Mouse (Mus musculus) urinary bladder, postnatal 4 days (tissue): ENCODE measurements around the gene Acvr1b.

Experiments
- DNase-seq, 2 experiments: peaks; one replicate each; pipeline ENCODE4 v3.0.0; 2021 to 2022; ENCODE audit warnings: low spot score in 2 of 2

The Acvr1b gene

DNA sequence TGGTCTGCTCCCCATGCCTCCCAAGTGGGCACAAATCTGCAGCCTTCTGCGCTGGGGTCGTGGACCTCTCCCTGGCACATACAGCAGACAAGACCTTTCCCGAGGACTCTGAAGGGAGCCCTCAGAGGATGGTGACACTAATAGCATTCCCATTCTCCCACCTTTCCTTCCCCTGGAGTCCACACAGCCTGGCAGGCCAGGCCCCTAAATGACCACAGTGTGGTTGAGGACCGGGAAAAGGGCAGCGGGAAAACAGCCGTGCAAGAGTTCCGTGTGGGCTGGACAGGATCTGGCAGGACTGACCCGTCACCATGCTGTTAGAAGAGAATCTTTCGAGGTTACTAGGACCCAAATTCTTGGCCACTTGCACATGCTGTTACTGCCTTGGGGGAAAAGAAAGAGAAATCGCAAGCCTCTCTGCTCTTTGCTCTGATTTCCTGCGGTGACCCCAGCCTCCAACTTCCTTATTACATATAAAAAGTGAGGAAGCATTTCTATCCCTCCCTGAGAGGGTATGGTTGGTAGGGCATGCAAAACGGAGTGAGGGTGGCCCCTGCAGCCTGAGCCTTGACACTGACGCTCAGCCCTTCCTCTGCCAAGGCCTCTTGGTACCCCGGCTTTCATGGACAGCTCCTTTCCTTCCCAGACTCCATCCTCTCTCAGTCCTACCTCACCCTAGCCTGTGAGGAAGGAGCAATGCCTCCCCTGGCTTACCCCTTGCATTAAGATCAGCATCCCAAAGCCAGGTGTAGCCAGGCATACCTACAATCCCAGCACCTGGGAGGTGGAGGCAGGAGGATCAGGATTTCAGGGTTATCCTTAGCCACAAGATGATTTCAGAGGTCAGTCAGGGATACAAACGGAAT lies 27.5 kb upstream of the Acvr1b start:
- no peak for DNase-seq

GRCm38 (mm10) chr15:101147115-101147909 lies 26.6 kb upstream of the Acvr1b start:
- DNase-seq: no peak

DNA sequence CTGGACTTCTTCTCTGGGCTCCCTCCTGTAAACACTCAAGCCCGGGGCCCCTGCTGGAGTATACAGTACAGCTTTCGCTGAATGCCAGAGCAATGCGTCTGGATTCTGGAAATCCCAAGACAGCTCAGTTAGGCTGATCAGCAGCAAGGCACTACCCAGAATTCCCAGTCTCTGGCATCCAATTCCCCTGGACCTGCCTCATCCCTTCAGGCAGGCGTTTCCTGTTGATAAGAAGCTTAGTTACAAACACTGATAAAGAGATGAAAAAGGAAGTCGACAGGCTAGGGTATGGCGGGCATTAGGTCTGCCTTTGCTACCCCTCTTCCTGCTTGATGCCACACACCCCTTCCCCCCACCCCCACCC lies 26.0 kb upstream of the Acvr1b start:
- no peak for DNase-seq

- no peak for DNase-seq
Measured at GRCm38 (mm10) chr15:101148604-101149003, 25.3 kb upstream of the Acvr1b start.

DNA sequence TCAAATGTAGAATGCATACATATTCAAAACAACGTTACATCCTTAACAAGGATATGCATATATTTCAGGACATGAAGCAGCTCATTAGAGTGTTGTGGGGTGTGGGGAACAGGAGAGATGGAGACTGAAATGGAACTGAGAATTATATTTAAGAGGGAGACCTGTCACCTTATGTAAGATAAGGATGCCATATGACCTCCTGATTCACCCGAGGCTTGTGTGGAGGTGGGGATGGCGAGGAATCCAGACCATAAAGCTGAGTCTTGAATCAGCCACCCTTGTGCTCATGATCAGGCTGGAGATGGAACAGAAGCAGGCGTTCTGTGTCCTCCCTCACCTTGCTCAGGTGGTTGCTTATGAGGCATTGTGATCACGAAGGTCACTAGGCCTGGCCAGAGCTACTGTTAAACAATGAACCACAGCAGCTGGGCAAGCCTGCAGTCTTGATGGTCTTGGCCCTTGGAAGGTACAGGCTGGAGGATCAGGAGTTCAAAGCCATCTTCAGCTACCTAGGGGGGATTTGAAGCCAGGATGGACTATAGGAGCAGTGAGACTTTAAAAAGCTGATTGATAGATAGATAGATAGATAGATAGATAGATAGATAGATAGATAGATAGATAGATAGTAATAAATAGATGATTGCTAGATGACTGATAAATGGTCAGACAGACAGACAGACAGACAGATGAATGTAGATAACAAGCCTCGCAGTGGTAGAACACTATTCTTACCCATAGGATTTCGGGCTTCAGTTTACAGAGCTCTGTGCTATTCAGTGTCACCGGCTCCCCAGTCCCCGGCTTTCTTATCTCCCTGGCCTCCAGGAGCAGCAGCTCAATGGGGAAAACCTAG lies 22.2 kb upstream of the Acvr1b start:
- no peak for DNase-seq

DNA sequence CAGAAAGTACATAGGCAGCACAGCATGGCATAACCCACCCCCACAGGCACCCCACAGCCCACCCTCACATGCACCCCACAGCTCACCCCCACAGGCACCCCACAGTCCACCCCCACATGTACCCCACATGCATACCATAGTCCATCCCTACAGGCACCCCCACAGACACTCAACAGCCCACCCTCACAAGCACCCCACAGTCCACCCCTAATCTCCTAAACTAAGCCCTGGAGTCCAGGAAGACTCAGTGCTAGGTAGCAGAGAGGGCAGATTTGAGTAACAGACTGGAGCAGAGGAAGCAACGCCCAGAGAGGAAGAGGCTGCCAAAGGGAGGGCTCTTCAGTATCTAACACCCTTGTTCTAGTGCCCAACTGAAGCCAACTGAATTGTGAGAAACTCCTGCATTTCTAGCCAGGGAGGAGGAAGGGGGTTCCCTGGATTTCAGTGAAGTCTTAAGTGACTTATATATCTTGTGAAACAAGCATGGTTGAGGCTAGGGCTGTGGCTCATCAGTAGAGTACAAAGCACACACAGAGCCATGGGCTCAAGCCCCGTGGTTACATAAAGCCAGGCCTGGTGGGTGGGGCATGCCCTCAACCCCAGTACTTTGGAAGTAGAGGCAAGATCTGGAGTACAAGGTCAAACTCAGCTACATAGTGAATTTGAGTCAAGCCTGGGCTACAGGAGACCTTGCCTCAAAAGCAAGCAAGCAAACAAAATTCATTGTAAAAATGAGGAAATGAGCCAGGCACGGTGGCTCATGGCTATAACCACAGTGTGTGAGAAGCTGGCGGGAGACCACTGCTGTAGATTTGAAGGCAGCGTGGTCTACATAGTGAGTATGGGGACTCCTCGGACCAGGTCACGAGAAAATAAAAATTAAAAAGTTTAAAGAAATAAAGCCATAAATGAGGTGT lies 18.9 kb upstream of the Acvr1b start:
- no peak for DNase-seq

DNA sequence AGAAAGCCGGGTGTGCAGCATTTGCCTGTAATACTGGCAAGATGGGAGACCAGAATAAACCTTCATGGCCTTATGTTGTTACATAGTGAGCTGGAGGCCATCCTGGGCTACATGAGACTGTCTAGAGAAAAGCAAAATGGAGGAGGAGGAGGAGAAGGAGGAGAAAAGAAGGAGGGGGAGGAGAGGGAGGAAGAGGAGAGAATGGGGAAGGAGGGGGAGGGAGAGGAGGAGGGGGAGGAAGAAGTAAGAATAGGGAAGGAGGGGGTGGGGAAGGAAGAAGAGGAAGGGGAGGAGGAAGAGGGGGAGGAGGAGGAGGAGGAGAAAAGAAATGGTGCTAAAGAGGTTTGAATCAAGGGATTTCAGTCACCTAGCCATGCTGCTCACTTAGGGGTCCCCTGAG lies 13.7 kb upstream of the Acvr1b start:
- no peak for DNase-seq

GRCm38 (mm10) chr15:101160591-101160990 lies 13.3 kb upstream of the Acvr1b start:
- DNase-seq: no peak

DNA sequence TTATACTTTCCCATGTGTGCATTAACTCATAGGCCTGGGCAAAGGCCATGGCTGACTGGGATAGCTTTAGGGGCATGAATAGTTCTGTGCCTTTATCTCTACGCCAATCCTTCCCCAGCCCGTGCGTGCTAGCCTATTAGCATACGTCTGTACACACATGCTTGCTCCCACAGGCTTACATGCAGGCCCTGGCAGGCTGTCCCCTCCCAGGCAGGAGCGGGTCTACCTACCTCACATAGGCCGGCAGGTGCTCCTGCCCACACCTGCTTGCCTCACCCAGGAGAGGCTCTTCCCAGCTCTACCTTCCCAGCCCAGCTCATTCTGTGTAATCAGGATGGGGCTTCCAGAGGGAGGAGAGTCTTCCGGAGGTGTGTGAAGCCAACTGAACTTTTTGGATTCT lies 12.3 kb upstream of the Acvr1b start:
- DNase-seq: no peak

DNA sequence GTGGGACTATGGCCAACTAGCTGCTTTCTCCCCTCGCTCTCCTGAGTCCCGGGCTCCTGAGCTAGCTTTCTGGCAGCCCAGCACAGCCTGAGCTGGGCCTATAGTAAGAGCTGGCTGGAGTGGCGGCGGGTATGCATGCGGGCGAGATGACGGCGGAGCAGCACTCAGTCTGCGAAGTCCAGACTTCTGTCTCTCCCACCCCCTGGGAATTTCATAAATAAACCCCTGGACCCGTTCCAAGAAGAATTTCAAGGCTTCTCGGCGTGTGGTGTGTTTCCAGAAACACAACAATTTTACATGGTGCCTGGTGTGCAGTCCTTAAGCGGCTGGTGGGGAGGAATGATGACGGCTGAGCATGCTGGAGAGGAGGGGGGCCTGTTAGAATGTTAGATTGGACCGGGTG lies 10.8 kb upstream of the Acvr1b start:
- no peak for DNase-seq

GRCm38 (mm10) chr15:101163854-101164253 lies 10.0 kb upstream of the Acvr1b start:
- DNase-seq: no peak

DNA sequence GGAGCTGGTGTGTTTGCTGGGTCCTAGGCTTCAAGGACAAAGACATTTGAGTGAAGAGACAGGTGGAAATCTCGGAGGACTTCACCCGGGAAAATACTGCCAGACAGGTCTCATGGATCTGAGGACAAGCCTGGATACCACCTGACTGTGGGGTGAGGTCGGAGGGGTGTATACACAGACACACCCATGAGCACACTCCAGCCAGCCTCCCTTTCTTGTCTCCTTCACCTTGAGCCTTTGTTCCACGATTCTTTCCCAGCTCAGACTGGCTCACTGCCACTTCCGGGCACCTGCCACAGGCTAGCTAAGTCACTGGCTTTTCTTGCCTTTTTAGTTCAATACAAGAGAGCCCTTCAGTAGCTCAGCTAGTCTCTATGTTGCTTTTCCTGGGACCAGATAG lies 9.6 kb upstream of the Acvr1b start:
- no peak for DNase-seq

GRCm38 (mm10) chr15:101165658-101166437 lies 8.0 kb upstream of the Acvr1b start:
- no peak for DNase-seq

- no peak for DNase-seq
Measured at GRCm38 (mm10) chr15:101167553-101167952, 6.3 kb upstream of the Acvr1b start.

DNA sequence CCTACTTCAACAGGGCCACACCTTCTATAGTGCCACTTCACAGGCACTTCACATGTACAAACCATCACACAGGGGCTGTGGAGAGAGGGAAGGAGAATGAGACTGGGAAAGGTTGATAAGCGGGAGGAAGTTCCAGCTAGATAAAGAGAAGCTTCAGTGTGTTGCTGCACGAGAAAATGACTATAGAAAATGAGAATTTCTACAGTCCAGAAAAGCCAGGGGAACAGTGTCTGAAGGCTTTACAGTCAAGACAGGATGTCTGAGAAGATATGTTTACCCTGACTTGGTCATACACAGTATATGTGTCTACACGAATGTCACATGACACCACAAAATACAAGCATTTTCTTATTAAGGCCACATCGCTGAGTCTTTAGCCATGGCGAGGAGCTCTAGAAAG lies 4.0 kb upstream of the Acvr1b start:
- no peak for DNase-seq

- DNase-seq: no peak
Measured at GRCm38 (mm10) chr15:101170413-101170980, 3.4 kb upstream of the Acvr1b start.

- no peak for DNase-seq
Measured at GRCm38 (mm10) chr15:101171272-101171671, 2.6 kb upstream of the Acvr1b start.

DNA sequence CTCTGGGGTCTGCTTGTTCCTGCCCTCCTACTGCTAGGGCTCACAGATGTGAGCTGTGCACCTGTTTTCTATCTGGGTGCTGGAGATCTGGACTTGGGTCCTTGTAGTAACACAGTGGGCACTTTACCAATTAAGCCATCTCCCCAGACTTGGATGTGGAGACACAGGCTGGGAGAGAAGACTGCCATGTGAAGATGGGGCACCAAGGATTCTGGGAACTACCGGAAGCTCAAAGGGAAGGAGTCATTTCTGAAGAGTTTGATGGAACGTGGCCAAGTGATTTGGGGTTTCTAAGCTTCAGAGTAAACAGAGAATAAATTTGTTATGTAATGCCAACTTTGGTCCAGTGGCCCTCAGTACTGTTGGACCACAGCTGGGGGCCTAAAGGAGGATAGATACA lies 1.9 kb upstream of the Acvr1b start:
- DNase-seq: no peak

GRCm38 (mm10) chr15:101174294-101175130 lies 645 bp downstream of the Acvr1b start:
- DNase-seq: no peak
